Mouse (Mus musculus): Measurements from ENCODE around the gene Adcy7. TPM values are rescaled to one million over a fixed set of nuclear protein-coding genes. Genes with fewer than 3 reads are reported as not detected.

Gene Adcy7
- total and polyA plus RNA-seq, 2 experiments, result 1.6 to 2.1 TPM

DNA sequence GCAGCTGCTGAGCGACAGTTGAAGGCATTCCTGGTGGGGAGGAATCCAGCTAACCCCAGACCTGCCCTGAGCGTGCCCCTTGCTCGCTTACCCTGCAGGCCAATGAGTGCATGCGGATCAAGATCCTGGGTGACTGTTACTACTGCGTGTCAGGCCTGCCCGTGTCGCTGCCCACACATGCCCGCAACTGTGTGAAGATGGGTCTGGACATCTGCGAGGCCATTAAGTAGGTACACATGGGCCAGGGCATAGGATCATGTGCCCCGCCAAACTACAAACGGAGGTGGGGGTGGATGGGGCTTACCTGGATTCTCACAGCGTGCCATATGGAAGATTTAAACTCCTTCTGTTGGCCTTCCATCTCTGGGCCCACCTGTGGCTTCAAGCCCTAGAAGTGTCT lies 41.8 kb downstream of the Adcy7 start:
- no peak overlapping the region for H3K9ac ChIP-seq (ENCODE audit: low read depth, low read length)
- H3K4me1 ChIP-seq (ENCODE audit: control insufficient read depth, insufficient read depth, low read length), result no peaks in the 10 kb centered on the region
- DNase-seq (ENCODE audit: extremely low read depth, low read depth, low spot score), result no peak
- no peak overlapping the region for H3K27ac ChIP-seq (replicated peaks; ENCODE audit: insufficient read depth, low read depth, low read length)
- H3K27me3 ChIP-seq (ENCODE audit: control insufficient read depth, insufficient read depth, low read length), result no peaks in the 10 kb centered on the region
- 91% methylated on average over 12 of the region's 12 CpGs for WGBS
- TF ChIP-seq POLR2A (IDR thresholded peaks at IDR 0.05; ENCODE audit: extremely low read depth, insufficient read depth, low read length) (no peak), CTCF (IDR thresholded peaks at IDR 0.05; ENCODE audit: low read depth, low read length) (no peak)
- H3K79me2 ChIP-seq (ENCODE audit: control insufficient read depth, insufficient read depth, low read length), result no peaks in the 10 kb centered on the region
- H3K36me3 ChIP-seq (ENCODE audit: control insufficient read depth, insufficient read depth, low read length), result no peaks in the 10 kb centered on the region
- H3K4me3 ChIP-seq (ENCODE audit: insufficient read depth, low read depth, low read length), result no peak overlapping the region

- Histone ChIP-seq H3K27ac (replicated peaks; ENCODE audit: insufficient read depth, low read depth, low read length) (no peak overlapping the region), H3K4me1 (ENCODE audit: control insufficient read depth, insufficient read depth, low read length) (no peaks in the 10 kb centered on the region), H3K27me3 (ENCODE audit: control insufficient read depth, insufficient read depth, low read length) (no peaks in the 10 kb centered on the region), H3K36me3 (ENCODE audit: control insufficient read depth, insufficient read depth, low read length) (no peaks in the 10 kb centered on the region), H3K4me3 (ENCODE audit: insufficient read depth, low read depth, low read length) (no peak overlapping the region), H3K79me2 (ENCODE audit: control insufficient read depth, insufficient read depth, low read length) (no peaks in the 10 kb centered on the region), H3K9ac (ENCODE audit: low read depth, low read length) (no peak overlapping the region)
- WGBS, result 96% methylated on average over 8 of the region's 8 CpGs
- TF ChIP-seq POLR2A (IDR thresholded peaks at IDR 0.05; ENCODE audit: extremely low read depth, insufficient read depth, low read length) (no peak), CTCF (IDR thresholded peaks at IDR 0.05; ENCODE audit: low read depth, low read length) (no peak)
- no peak for DNase-seq (ENCODE audit: extremely low read depth, low read depth, low spot score)
Measured at GRCm38 (mm10) chr8:88315302-88315701, 43.1 kb downstream of the Adcy7 start.

- H3K27me3 ChIP-seq (ENCODE audit: control insufficient read depth, insufficient read depth, low read length), result no peaks in the 10 kb centered on the region
- H3K4me3 ChIP-seq (ENCODE audit: insufficient read depth, low read depth, low read length), result no peak overlapping the region
- no peak for TF ChIP-seq CTCF (IDR thresholded peaks at IDR 0.05; ENCODE audit: low read depth, low read length)
- TF ChIP-seq POLR2A (IDR thresholded peaks at IDR 0.05; ENCODE audit: extremely low read depth, insufficient read depth, low read length), result no peak
- no peaks in the 10 kb centered on the region for H3K36me3 ChIP-seq (ENCODE audit: control insufficient read depth, insufficient read depth, low read length)
- no peaks in the 10 kb centered on the region for H3K4me1 ChIP-seq (ENCODE audit: control insufficient read depth, insufficient read depth, low read length)
- H3K79me2 ChIP-seq (ENCODE audit: control insufficient read depth, insufficient read depth, low read length), result no peaks in the 10 kb centered on the region
- H3K9ac ChIP-seq (ENCODE audit: low read depth, low read length), result no peak overlapping the region
- 48% methylated on average over 8 of the region's 8 CpGs for WGBS
- no peak for DNase-seq (ENCODE audit: extremely low read depth, low read depth, low spot score)
- H3K27ac ChIP-seq (replicated peaks; ENCODE audit: insufficient read depth, low read depth, low read length), result no peak overlapping the region
Measured at GRCm38 (mm10) chr8:88316139-88316931, 44.1 kb downstream of the Adcy7 start.

DNA sequence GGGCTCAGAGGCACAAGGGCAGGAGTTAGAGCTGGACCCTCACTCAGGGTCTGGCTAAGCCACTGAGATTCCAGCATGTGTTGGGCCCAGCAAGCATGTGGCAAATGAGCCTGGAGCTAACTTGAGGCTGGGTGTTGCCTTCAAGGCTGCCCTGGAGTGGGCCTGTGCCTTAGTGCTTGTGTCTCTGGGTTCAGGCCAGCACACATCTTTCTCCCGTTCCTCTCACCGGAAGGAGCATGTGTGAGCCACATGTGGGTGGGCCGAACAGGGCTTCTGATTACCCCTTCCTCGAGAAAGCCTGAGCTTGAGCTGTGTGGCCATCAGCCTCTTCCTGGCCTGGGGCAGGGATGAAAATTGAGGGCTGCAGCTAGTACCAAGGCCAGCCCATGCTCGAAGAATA lies 45.1 kb downstream of the Adcy7 start:
- no peaks in the 10 kb centered on the region for H3K27me3 ChIP-seq (ENCODE audit: control insufficient read depth, insufficient read depth, low read length)
- H3K36me3 ChIP-seq (ENCODE audit: control insufficient read depth, insufficient read depth, low read length), result no peaks in the 10 kb centered on the region
- DNase-seq (ENCODE audit: extremely low read depth, low read depth, low spot score), result no peak
- H3K79me2 ChIP-seq (ENCODE audit: control insufficient read depth, insufficient read depth, low read length), result no peaks in the 10 kb centered on the region
- no peak overlapping the region for H3K9ac ChIP-seq (ENCODE audit: low read depth, low read length)
- no peak overlapping the region for H3K27ac ChIP-seq (replicated peaks; ENCODE audit: insufficient read depth, low read depth, low read length)
- no peaks in the 10 kb centered on the region for H3K4me1 ChIP-seq (ENCODE audit: control insufficient read depth, insufficient read depth, low read length)
- H3K4me3 ChIP-seq (ENCODE audit: insufficient read depth, low read depth, low read length), result no peak overlapping the region
- no peak for TF ChIP-seq CTCF (IDR thresholded peaks at IDR 0.05; ENCODE audit: low read depth, low read length)
- no peak for TF ChIP-seq POLR2A (IDR thresholded peaks at IDR 0.05; ENCODE audit: extremely low read depth, insufficient read depth, low read length)
- 70% methylated on average over 5 of the region's 5 CpGs for WGBS

GRCm38 (mm10) chr8:88318151-88318550 lies 45.9 kb downstream of the Adcy7 start:
- Histone ChIP-seq H3K4me3 (ENCODE audit: insufficient read depth, low read depth, low read length) (no peak overlapping the region), H3K79me2 (ENCODE audit: control insufficient read depth, insufficient read depth, low read length) (no peaks in the 10 kb centered on the region), H3K27me3 (ENCODE audit: control insufficient read depth, insufficient read depth, low read length) (no peaks in the 10 kb centered on the region), H3K36me3 (ENCODE audit: control insufficient read depth, insufficient read depth, low read length) (no peaks in the 10 kb centered on the region), H3K9ac (ENCODE audit: low read depth, low read length) (no peak overlapping the region), H3K27ac (replicated peaks; ENCODE audit: insufficient read depth, low read depth, low read length) (no peak overlapping the region), H3K4me1 (ENCODE audit: control insufficient read depth, insufficient read depth, low read length) (no peaks in the 10 kb centered on the region)
- 92% methylated on average over 8 of the region's 8 CpGs for WGBS
- no peak for DNase-seq (ENCODE audit: extremely low read depth, low read depth, low spot score)
- TF ChIP-seq CTCF (IDR thresholded peaks at IDR 0.05; ENCODE audit: low read depth, low read length), result no peak
- no peak for TF ChIP-seq POLR2A (IDR thresholded peaks at IDR 0.05; ENCODE audit: extremely low read depth, insufficient read depth, low read length)

- no peak for DNase-seq (ENCODE audit: extremely low read depth, low read depth, low spot score)
- H3K4me1 ChIP-seq (ENCODE audit: control insufficient read depth, insufficient read depth, low read length), result no peaks in the 10 kb centered on the region
- no peak overlapping the region for H3K4me3 ChIP-seq (ENCODE audit: insufficient read depth, low read depth, low read length)
- no peaks in the 10 kb centered on the region for H3K36me3 ChIP-seq (ENCODE audit: control insufficient read depth, insufficient read depth, low read length)
- TF ChIP-seq CTCF (IDR thresholded peaks at IDR 0.05; ENCODE audit: low read depth, low read length) (no peak), POLR2A (IDR thresholded peaks at IDR 0.05; ENCODE audit: extremely low read depth, insufficient read depth, low read length) (no peak)
- no peak overlapping the region for H3K9ac ChIP-seq (ENCODE audit: low read depth, low read length)
- WGBS, result 95% methylated on average over 6 of the region's 6 CpGs
- H3K27me3 ChIP-seq (ENCODE audit: control insufficient read depth, insufficient read depth, low read length), result no peaks in the 10 kb centered on the region
- no peaks in the 10 kb centered on the region for H3K79me2 ChIP-seq (ENCODE audit: control insufficient read depth, insufficient read depth, low read length)
- H3K27ac ChIP-seq (replicated peaks; ENCODE audit: insufficient read depth, low read depth, low read length), result no peak overlapping the region
Measured at GRCm38 (mm10) chr8:88320134-88320533, 47.9 kb downstream of the Adcy7 start.
